Mouse (Mus musculus): ENCODE data around the gene Defb15.

GRCm38 (mm10) chr8:21915625-21916024, 16.9 kb downstream of the Defb15 start:
- TF ChIP-seq POLR2A (IDR thresholded peaks at IDR 0.05; ENCODE audit: extremely low read depth, insufficient read depth, low read length) (no peak), CTCF (IDR thresholded peaks at IDR 0.05; ENCODE audit: low read depth, low read length) (no peak)

Data from liver, adult 2 months (tissue).